Mouse (Mus musculus) cerebellum, adult 9-11 months (tissue): Measurements from ENCODE around the gene Zbtb16.

ENCODE experiments used
- DNase-seq: peaks from one replicate; pipeline ENCODE4 v3.0.0; 2022

The Zbtb16 gene

GRCm38 (mm10) chr9:48742150-48742549 lies 93.9 kb downstream of the Zbtb16 start:
- DNase-seq, result no peak

GRCm38 (mm10) chr9:48741433-48742077 lies 94.5 kb downstream of the Zbtb16 start:
- peak; percentile 44 for DNase-seq

GRCm38 (mm10) chr9:48740732-48741255 lies 95.2 kb downstream of the Zbtb16 start:
- DNase-seq, result peak; percentile 41

- DNase-seq, result peak; percentile 98
Measured at GRCm38 (mm10) chr9:48740098-48740505, 95.9 kb downstream of the Zbtb16 start.

- DNase-seq, result peak; percentile 59
Measured at GRCm38 (mm10) chr9:48738795-48739476, 97.1 kb downstream of the Zbtb16 start.

- peak; percentile 38 for DNase-seq
Measured at GRCm38 (mm10) chr9:48737911-48738310, 98.1 kb downstream of the Zbtb16 start.

- peak; percentile 89 for DNase-seq
Measured at GRCm38 (mm10) chr9:48737210-48737850, 98.7 kb downstream of the Zbtb16 start.

GRCm38 (mm10) chr9:48736361-48737209 lies 99.4 kb downstream of the Zbtb16 start:
- DNase-seq, result peak; percentile 42

GRCm38 (mm10) chr9:48735466-48736312 lies 100.3 kb downstream of the Zbtb16 start:
- DNase-seq, result peak; percentile 27

- DNase-seq, result no peak
Measured at GRCm38 (mm10) chr9:48734725-48735465, 101.1 kb downstream of the Zbtb16 start.

GRCm38 (mm10) chr9:48733817-48734544 lies 102.0 kb downstream of the Zbtb16 start:
- peak; percentile 52 for DNase-seq

GRCm38 (mm10) chr9:48733083-48733482 lies 102.9 kb downstream of the Zbtb16 start:
- peak; percentile 43 for DNase-seq

GRCm38 (mm10) chr9:48731651-48732536 lies 104.1 kb downstream of the Zbtb16 start:
- peak; percentile 34 for DNase-seq

- DNase-seq, result no peak
Measured at GRCm38 (mm10) chr9:48730446-48730979, 105.5 kb downstream of the Zbtb16 start.

GRCm38 (mm10) chr9:48729471-48729870 lies 106.6 kb downstream of the Zbtb16 start:
- DNase-seq, result no peak

- DNase-seq, result no peak
Measured at GRCm38 (mm10) chr9:48728731-48729123, 107.3 kb downstream of the Zbtb16 start.

- no peak for DNase-seq
Measured at GRCm38 (mm10) chr9:48728083-48728730, 107.8 kb downstream of the Zbtb16 start.

GRCm38 (mm10) chr9:48726341-48726740 lies 109.7 kb downstream of the Zbtb16 start:
- DNase-seq, result no peak
